Mouse (Mus musculus) T-helper 17 cell (primary cell): ENCODE results near the gene Gbp7.
"Not testable (repeated sequence)": the region's sequence is repeated elsewhere in the genome, so short reads cannot be mapped to it uniquely, and the experiment has no call there.

ENCODE experiments used
- in situ Hi-C, 2 experiments: fragments of 300-600 bp; cut with MboI, MseI; formaldehyde crosslinking; loops; 1 replicate in 1 of 2; 2 replicates in 1 of 2; pipeline ENCODE4 v1.15.1; 2025; ENCODE audit warnings: high pct_unique_total_duplicates in 2 of 2

Gbp7 gene

DNA sequence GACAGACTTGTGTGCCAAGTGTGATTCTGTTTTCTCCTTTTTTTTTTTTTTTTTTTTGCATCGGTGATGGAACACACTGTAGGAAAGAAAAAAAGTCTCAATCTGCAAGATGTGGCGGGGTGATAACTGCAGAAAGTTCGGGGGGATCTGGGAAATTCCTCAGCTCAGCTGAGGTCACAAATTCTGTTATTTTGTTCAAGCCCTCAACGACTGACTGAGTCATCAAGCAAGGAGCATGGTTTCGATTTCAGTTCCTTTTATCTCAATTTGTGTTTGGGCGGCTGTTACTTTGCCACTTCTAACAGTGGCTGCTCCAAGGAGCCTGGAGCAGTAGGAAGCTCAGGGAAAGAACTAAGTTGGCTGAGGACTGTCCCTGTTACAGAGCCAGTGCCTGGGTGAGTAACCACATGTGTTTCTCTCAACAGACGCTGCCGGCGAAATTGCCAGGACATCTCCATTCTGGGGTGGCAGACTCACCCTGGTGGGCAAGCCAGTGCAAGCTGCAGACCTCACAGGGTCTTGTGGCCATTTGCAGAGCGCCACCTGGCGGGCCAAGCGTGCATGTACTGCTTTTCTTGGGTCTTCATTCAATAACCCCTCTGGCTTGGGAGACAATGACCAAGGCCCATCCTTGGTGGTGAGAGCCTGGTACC lies 30.3 kb downstream of the Gbp7 start:
- in situ Hi-C loops: loop anchor here (5.0 kb wide), 2 partner anchors 52 to 68 kb away; partner anchors contain the start of gene Gbp5 (in 2 of the 2)

GRCm38 (mm10) chr3:142561045-142561646 lies 31.0 kb downstream of the Gbp7 start:
- in situ Hi-C loops: loop anchor here (5.0 kb wide), 2 partner anchors 51 to 69 kb away; partner anchors contain the start of gene Gbp5 (in 2 of the 2)

GRCm38 (mm10) chr3:142561666-142562065 lies 31.5 kb downstream of the Gbp7 start:
- in situ Hi-C loops: loop anchor here (5.0 kb wide), 2 partner anchors 51 to 69 kb away; partner anchors contain the start of gene Gbp5 (in 2 of the 2)

DNA sequence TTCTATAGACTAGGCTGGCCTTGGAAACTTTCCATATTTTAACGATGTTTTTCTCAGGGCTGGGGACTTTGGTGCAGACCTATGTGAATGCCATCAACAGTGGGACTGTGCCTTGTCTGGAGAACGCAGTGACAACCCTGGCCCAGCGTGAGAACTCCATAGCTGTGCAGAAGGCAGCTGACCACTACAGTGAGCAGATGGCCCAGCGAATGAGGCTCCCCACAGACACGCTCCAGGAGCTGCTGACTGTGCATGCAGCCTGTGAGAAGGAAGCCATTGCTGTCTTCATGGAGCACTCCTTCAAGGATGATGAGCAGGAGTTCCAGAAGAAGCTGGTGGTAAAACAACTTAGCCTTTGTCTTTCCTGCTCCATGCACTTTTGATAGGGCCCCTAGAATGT lies 37.3 kb downstream of the Gbp7 start:
- in situ Hi-C loops: not testable (repeated sequence)

GRCm38 (mm10) chr3:142570738-142571137 lies 40.6 kb downstream of the Gbp7 start:
- in situ Hi-C loops: no loop called here

- in situ Hi-C loops: no loop called here
Observed at GRCm38 (mm10) chr3:142577108-142577507, 47.0 kb downstream of the Gbp7 start.

DNA sequence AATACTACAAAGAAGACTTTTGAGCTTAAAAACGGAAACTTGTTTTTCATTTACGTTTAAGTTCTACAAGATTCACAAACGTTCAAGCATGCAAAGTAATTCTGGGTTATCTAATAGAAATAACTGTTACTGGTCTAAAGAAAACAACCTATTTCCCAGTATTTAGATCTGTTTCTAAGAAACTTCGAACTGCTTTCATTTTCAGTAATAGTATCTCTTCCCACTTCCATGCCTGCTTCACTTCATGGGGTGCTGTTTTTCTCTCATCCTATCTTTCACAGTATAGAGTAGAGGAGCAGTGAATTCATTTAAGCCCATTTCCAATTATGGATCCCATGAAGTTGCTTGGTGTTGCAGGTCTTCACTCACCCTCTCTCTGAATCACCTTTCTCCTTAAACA lies 48.2 kb downstream of the Gbp7 start:
- in situ Hi-C loops: no loop called here

DNA sequence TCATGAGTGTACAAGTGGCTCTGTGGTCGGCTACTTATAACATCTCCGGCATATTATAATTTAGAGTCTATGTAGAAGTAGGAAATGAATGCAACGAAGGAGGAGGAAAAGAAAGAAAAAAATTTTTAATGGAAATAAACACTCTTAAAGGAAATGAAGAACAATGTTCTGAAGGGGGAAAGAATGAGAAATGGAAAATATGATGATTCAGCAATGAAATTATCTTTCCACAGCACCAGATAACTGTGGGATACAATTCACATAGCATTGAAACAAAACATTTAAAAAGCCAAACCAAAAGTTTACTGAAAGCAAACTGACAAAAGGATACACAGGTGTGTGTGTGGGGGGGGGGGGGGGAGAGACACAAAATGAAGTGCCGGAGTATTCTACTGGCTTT lies 52.9 kb downstream of the Gbp7 start:
- in situ Hi-C loops: no loop called here

GRCm38 (mm10) chr3:142587386-142587785 lies 57.2 kb downstream of the Gbp7 start:
- in situ Hi-C loops: no loop called here

GRCm38 (mm10) chr3:142588888-142589287 lies 58.7 kb downstream of the Gbp7 start:
- in situ Hi-C loops: no loop called here

DNA sequence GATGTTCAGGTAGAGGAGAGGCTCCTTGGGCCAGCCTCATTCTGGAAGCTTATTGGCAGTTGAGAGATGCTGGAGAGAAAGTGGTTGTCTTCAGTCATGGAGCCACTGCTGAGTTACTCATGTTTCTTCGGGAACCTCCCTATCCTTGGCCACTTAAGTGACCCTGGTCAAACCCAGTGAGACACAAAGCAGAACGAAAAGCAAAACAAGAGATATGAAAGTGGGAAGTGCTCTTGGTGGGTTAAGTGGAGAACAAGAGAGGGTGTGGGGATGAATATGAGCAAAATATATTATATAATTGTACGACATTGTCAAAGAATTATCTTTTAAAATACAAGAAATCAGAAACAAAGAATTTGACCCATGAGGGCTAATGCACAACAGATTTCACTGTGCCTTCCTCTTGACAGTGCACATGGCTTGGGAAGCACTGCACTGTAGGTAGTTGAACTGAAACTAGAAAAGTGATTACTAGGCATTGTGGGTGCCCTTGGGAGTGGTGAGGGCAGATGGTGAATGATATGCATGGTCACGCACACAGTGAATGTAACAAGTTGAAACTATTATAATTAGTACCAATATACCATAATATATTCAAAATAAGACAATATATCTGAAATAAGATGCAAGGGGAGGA lies 60.4 kb downstream of the Gbp7 start:
- in situ Hi-C loops: no loop called here

- in situ Hi-C loops: no loop called here
Observed at GRCm38 (mm10) chr3:142594547-142594946, 64.4 kb downstream of the Gbp7 start, which contains the start of gene Gbp2b. Gene Gbp2b (plus strand): TSS chr3:142594847.

GRCm38 (mm10) chr3:142597923-142598322 lies 67.8 kb downstream of the Gbp7 start:
- in situ Hi-C loops: no loop called here
